Mouse (Mus musculus): ENCODE measurements at regions not wholly inside any gene's neighbourhood (a gene's known extent, or its start where the extent isn't known, plus 50 kb on each side); places are given as distances from the start of the nearest gene placed in this dataset.
"Not testable (repeated sequence)": the region's sequence is repeated elsewhere in the genome, so short reads cannot be mapped to it uniquely, and the experiment has no call there.

GRCm38 (mm10) chr9:53045788-53046187, 202.1 kb downstream of the Ddx10 start:
- DNase-seq, result no peak

GRCm38 (mm10) chr9:53033797-53034196, 214.1 kb downstream of the Ddx10 start:
- DNase-seq, result no peak

GRCm38 (mm10) chr9:53022096-53022495, 225.8 kb downstream of the Ddx10 start:
- no peak for DNase-seq

- DNase-seq, result no peak
Observed at GRCm38 (mm10) chr9:53010741-53011140, 237.1 kb downstream of the Ddx10 start.

GRCm38 (mm10) chr9:53007395-53007794, 240.5 kb downstream of the Ddx10 start:
- no peak for DNase-seq

GRCm38 (mm10) chr9:53006085-53006484, 241.8 kb downstream of the Ddx10 start:
- DNase-seq, result no peak

GRCm38 (mm10) chr9:53004253-53004978, 243.4 kb downstream of the Ddx10 start:
- DNase-seq, result no peak

GRCm38 (mm10) chr9:52976041-52976440, 271.8 kb downstream of the Ddx10 start:
- DNase-seq, result no peak

GRCm38 (mm10) chr9:52965631-52966030, 282.2 kb downstream of the Ddx10 start:
- DNase-seq, result no peak

- DNase-seq, result no peak
Observed at GRCm38 (mm10) chr9:52959668-52960067, 280.1 kb upstream of the AI593442 start.

- DNase-seq, result no peak
Observed at GRCm38 (mm10) chr9:52957245-52957644, 277.7 kb upstream of the AI593442 start.

- DNase-seq, result peak; percentile 57
Observed at GRCm38 (mm10) chr9:52944081-52944480, 264.5 kb upstream of the AI593442 start.

- peak; percentile 60 for DNase-seq
Observed at GRCm38 (mm10) chr9:52941637-52941983, 262.0 kb upstream of the AI593442 start.

- peak; percentile 35 for DNase-seq
Observed at GRCm38 (mm10) chr9:52940964-52941636, 261.5 kb upstream of the AI593442 start.

GRCm38 (mm10) chr9:52935082-52935481, 255.5 kb upstream of the AI593442 start:
- DNase-seq, result no peak

- no peak for DNase-seq
Observed at GRCm38 (mm10) chr9:52917516-52917915, 237.9 kb upstream of the AI593442 start.

- DNase-seq, result not testable (repeated sequence)
Observed at GRCm38 (mm10) chr9:52888653-52889052, 209.1 kb upstream of the AI593442 start.

GRCm38 (mm10) chr9:52887997-52888396, 208.4 kb upstream of the AI593442 start:
- DNase-seq, result not testable (repeated sequence)

- no peak for DNase-seq
Observed at GRCm38 (mm10) chr9:52867236-52867635, 187.7 kb upstream of the AI593442 start.

- no peak for DNase-seq
Observed at GRCm38 (mm10) chr9:52860327-52860726, 180.7 kb upstream of the AI593442 start.

- DNase-seq, result no peak
Observed at GRCm38 (mm10) chr9:52858411-52858810, 178.8 kb upstream of the AI593442 start.

GRCm38 (mm10) chr9:52853338-52853737, 173.8 kb upstream of the AI593442 start:
- DNase-seq, result no peak

GRCm38 (mm10) chr9:52850552-52850951, 171.0 kb upstream of the AI593442 start:
- DNase-seq, result no peak

GRCm38 (mm10) chr9:52849931-52850330, 170.4 kb upstream of the AI593442 start:
- no peak for DNase-seq

- DNase-seq, result no peak
Observed at GRCm38 (mm10) chr9:52841105-52841504, 161.5 kb upstream of the AI593442 start.
